Mouse (Mus musculus) CD4-positive naive resting alpha-beta T cell, adult 57 days (primary cell): ENCODE results near the gene Fto. TPM values are rescaled to one million over a fixed set of nuclear protein-coding genes. Genes with fewer than 3 reads are reported as not detected.

Experiments
- total RNA-seq: library from RNA; stranded (reverse); gene quantifications from one replicate; pipeline ENCODE4 v1.2.4, GENCODE M21; 2023

The Fto gene
- total RNA-seq: 56.3 TPM

DNA sequence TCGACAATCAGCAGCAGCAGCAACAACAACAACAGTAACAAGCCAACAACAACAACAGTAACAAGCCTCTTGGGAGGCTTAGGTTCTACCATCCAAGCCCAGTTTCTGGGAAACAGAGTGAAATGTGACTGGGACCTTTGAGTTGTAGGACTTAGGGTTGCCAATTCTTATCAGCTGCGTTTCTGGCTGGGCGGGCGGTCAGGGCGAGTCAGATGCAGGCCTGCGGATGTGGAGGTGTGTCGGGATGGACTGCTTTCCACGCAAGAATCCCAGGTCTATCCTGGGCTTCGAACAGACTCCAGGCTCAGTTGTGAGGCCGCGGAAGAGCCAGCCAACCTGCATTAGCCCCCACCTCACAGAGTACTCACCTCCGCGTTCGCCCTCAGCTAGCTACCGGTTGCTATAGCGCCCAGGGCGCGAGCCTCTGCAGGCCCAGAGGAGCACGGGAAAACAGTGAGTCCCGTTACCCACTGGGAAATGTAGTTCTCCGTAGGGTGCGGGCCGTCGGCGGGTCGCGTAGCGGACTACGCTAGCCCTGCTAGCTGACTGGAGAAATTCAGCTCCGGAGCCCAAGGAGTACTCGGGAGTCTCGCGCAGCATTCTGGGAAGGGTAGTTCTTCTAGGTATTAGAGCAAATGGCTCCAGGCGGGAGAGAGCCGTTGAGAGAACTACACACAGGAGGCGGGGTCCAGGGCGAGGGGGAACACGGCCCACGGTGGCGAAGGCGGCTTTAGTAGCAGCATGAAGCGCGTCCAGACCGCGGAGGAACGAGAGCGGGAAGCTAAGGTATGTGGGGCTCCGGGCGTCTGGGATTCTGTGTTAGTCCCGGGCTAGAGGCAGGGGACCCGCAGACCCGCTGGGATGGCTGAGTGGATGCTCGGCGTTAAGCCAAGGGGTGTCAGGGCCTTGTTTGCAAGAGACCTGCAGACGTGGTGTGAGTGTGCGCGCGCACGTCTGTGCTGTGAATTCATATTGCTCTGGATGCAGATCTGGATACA lies at the start of gene Fto, which contains the start of gene Rpgrip1l:
Gene Fto, plus strand, starts transcription at position 691 of the 998 bp plus-strand sequence.
Gene Rpgrip1l, minus strand, starts transcription at position 428 of the 998 bp plus-strand sequence.

Other genes starting within 250 kb of the Fto start
- 99.0 TPM for gene Rbl2, start 243.5 kb upstream of the Fto start, total RNA-seq
- gene Aktip, start 113.5 kb upstream of the Fto start, total RNA-seq: 16.5 TPM
- gene Rpgrip1l, start 263 bp upstream of the Fto start, total RNA-seq: 6.1 TPM